Mouse (Mus musculus): ENCODE data around the gene Klhl11. TPM values are rescaled to one million over a fixed set of nuclear protein-coding genes. Genes with fewer than 3 reads are reported as not detected.

Klhl11 gene
- polyA plus RNA-seq, 1 experiment from 2014 or later = 18.8 TPM

DNA sequence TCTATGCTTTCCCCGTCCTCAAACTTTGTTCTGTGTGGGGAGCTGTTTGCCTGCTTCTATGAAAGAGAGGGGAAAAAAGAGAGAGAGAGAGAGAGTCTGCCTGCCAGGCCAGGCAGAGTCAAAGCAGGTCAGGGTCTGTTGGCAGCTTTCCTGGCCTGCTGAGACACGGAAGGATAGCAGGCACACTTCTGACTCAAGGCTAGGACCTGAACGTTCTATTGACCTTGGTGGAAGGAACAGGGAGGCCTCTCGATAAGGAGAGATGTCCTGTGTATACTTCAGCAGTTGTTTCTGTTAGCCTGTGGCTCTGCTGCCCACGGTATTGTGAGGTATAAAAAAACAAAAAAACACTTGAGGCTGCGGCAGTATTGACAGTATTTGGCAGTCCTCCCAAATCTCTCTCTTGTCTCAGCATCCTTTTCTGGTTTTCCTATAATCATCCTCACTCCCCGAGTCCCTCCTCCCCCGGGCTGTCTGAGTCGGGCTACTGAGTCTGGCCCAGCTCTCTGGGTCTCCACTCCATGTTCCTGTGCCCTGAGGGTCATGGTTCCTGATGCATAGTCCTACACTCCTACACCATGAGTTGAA lies 43.8 kb downstream of the Klhl11 start:
- no peak overlapping the region for H3K4me2 ChIP-seq (ENCODE audit: low read length)
- DNase-seq = peak; percentile 27
- H3K27ac ChIP-seq (replicated peaks; ENCODE audit: low read depth, low read length) = 0 out of 2 replicates have a peak overlapping the region, but pooled peaks have one; percentile 9
- no peaks in the 10 kb centered on the region for H3K4me1 ChIP-seq (ENCODE audit: control insufficient read depth, insufficient read depth, low read length)
- no peak for ATAC-seq (ENCODE audit: low FRiP score, low TSS enrichment)
- H3K4me3 ChIP-seq (replicated peaks; ENCODE audit: low read depth, low read length) = no peak overlapping the region
- no peaks in the 10 kb centered on the region for H3K9me3 ChIP-seq (ENCODE audit: control insufficient read depth, low read length)
- H3K9ac ChIP-seq (replicated peaks; ENCODE audit: low read length) = no peak overlapping the region
- no peaks in the 10 kb centered on the region for H3K27me3 ChIP-seq (ENCODE audit: control insufficient read depth, insufficient read depth, low read length)
- 78% methylated on average over 9 of the region's 9 CpGs for WGBS
- peaks cover 32% of the 10 kb centered on the region for H3K36me3 ChIP-seq (ENCODE audit: control insufficient read depth, insufficient read depth, low read length)

DNA sequence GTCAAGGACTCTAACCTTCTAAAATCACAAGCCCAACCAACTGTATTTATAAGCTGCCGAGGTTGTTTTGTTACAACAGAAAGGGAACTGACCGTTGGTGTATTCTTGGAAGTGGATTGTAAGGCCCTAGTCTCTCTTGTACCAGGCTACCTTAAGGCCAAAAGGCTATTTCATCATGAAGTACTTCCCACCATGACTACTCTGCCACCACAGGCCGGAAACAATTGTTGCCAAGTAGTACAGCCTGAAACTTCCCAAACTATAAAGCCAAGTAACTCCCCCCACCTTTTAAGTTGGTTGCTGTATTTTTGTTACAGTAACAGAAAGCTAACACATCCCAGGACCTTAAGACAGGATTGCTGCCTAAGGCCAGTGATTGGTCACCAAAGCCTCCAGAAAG lies 45.7 kb downstream of the Klhl11 start:
- Histone ChIP-seq H3K9me3 (ENCODE audit: control insufficient read depth, low read length) (no peaks in the 10 kb centered on the region), H3K27me3 (ENCODE audit: control insufficient read depth, insufficient read depth, low read length) (no peaks in the 10 kb centered on the region), H3K4me1 (ENCODE audit: control insufficient read depth, insufficient read depth, low read length) (no peaks in the 10 kb centered on the region), H3K4me3 (replicated peaks; ENCODE audit: low read depth, low read length) (no peak overlapping the region), H3K36me3 (ENCODE audit: control insufficient read depth, insufficient read depth, low read length) (peaks cover 22% of the 10 kb centered on the region), H3K9ac (replicated peaks; ENCODE audit: low read length) (no peak overlapping the region), H3K4me2 (ENCODE audit: low read length) (no peak overlapping the region), H3K27ac (replicated peaks; ENCODE audit: low read depth, low read length) (no peak overlapping the region)
- 90% methylated on average over 3 of the region's 3 CpGs for WGBS
- no peak for DNase-seq
- no peak for ATAC-seq (ENCODE audit: low FRiP score, low TSS enrichment)

DNA sequence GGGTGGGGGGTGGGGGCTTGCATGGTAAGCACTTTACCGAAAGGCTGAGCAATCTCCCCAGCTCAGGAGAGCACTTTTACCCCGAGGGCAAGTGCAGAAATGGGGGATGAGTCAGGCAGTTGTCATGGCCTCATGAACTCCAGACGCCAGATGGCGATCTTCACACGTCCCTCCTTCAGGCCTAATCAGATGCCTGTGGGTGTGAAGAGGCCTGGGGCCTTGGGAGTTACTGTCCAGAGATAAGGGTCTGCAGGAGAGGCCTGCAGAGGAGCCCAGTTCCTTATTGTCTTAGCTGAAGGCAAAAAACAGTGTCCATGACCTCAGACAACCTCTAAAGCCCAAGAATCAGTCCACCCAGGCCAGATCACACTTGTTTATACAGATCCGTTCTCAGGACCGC lies 46.7 kb downstream of the Klhl11 start:
- WGBS = 34% methylated on average over 7 of the region's 7 CpGs

DNA sequence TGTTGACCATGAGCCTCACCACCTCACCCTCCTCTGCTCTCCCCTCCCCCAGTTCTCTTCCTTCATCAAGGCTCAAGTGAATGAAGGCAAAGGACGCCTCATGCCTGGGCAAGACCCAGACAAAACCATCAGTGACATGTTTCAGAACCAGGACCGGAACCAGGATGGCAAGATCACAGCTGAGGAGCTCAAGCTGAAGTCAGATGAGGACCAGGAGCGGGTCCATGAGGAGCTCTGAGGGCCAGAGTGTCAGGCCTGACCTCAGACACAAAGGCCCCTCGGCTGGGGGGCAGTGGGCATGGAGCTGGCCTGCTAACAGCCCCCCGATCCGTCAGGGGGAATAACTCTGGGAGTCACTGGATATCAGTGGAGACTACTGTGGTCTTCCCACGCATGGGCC lies 48.7 kb downstream of the Klhl11 start:
- no peak overlapping the region for H3K27ac ChIP-seq (replicated peaks; ENCODE audit: low read depth, low read length)
- no peak overlapping the region for H3K4me2 ChIP-seq (ENCODE audit: low read length)
- H3K4me1 ChIP-seq (ENCODE audit: control insufficient read depth, insufficient read depth, low read length) = no peaks in the 10 kb centered on the region
- H3K27me3 ChIP-seq (ENCODE audit: control insufficient read depth, insufficient read depth, low read length) = no peaks in the 10 kb centered on the region
- no peaks in the 10 kb centered on the region for H3K36me3 ChIP-seq (ENCODE audit: control insufficient read depth, insufficient read depth, low read length)
- no peak for DNase-seq
- WGBS = 87% methylated on average over 7 of the region's 7 CpGs
- H3K9me3 ChIP-seq (ENCODE audit: control insufficient read depth, low read length) = no peaks in the 10 kb centered on the region
- no peak overlapping the region for H3K4me3 ChIP-seq (replicated peaks; ENCODE audit: low read depth, low read length)
- no peak overlapping the region for H3K9ac ChIP-seq (replicated peaks; ENCODE audit: low read length)
- no peak for ATAC-seq (ENCODE audit: low FRiP score, low TSS enrichment)

More for the DNA sequence above, 46.7 kb downstream of the Klhl11 start:
- ATAC-seq (ENCODE audit: low FRiP score, low TSS enrichment) (no peak), DNase-seq (peak; percentile 72)
- no peaks in the 10 kb centered on the region for H3K9me3 ChIP-seq (ENCODE audit: control insufficient read depth, low read length)
- H3K4me2 ChIP-seq (ENCODE audit: low read length) = no peak overlapping the region
- no peak overlapping the region for H3K27ac ChIP-seq (replicated peaks; ENCODE audit: low read depth, low read length)
- no peaks in the 10 kb centered on the region for H3K27me3 ChIP-seq (ENCODE audit: control insufficient read depth, insufficient read depth, low read length)
- H3K4me1 ChIP-seq (ENCODE audit: control insufficient read depth, insufficient read depth, low read length) = no peaks in the 10 kb centered on the region
- no peak overlapping the region for H3K4me3 ChIP-seq (replicated peaks; ENCODE audit: low read depth, low read length)
- no peak overlapping the region; the same call in 1 of the 2 replicates for H3K9ac ChIP-seq (replicated peaks; ENCODE audit: low read length)
- H3K36me3 ChIP-seq (ENCODE audit: control insufficient read depth, insufficient read depth, low read length) = peaks cover 19% of the 10 kb centered on the region

DNA sequence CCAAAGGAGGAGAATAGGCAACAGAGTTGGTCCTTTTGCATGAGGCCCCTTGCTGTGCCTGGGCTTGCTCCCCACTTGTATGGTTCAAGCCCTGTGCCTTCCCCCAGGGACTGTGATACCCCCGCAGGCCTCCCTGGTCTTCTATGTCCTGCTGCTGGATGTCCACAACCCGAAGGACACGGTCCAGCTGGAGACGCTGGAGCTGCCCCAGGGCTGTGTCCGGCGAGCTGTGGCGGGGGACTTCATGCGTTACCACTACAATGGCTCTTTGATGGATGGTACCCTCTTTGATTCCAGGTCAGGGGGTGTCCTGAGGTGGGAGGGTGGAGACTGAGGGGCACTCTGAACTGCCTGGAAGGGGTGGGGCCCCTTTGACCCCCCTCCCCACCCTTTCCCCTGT lies 51.0 kb downstream of the Klhl11 start:
- H3K27me3 ChIP-seq (ENCODE audit: control insufficient read depth, insufficient read depth, low read length) = no peaks in the 10 kb centered on the region
- no peak overlapping the region for H3K9ac ChIP-seq (replicated peaks; ENCODE audit: low read length)
- H3K4me1 ChIP-seq (ENCODE audit: control insufficient read depth, insufficient read depth, low read length) = no peaks in the 10 kb centered on the region
- no peaks in the 10 kb centered on the region for H3K9me3 ChIP-seq (ENCODE audit: control insufficient read depth, low read length)
- no peak overlapping the region for H3K4me3 ChIP-seq (replicated peaks; ENCODE audit: low read depth, low read length)
- H3K4me2 ChIP-seq (ENCODE audit: low read length) = no peak overlapping the region
- ATAC-seq (ENCODE audit: low FRiP score, low TSS enrichment) (no peak), DNase-seq (no peak)
- 36% methylated on average over 8 of the region's 8 CpGs for WGBS
- H3K36me3 ChIP-seq (ENCODE audit: control insufficient read depth, insufficient read depth, low read length) = no peaks in the 10 kb centered on the region
- H3K27ac ChIP-seq (replicated peaks; ENCODE audit: low read depth, low read length) = no peak overlapping the region

DNA sequence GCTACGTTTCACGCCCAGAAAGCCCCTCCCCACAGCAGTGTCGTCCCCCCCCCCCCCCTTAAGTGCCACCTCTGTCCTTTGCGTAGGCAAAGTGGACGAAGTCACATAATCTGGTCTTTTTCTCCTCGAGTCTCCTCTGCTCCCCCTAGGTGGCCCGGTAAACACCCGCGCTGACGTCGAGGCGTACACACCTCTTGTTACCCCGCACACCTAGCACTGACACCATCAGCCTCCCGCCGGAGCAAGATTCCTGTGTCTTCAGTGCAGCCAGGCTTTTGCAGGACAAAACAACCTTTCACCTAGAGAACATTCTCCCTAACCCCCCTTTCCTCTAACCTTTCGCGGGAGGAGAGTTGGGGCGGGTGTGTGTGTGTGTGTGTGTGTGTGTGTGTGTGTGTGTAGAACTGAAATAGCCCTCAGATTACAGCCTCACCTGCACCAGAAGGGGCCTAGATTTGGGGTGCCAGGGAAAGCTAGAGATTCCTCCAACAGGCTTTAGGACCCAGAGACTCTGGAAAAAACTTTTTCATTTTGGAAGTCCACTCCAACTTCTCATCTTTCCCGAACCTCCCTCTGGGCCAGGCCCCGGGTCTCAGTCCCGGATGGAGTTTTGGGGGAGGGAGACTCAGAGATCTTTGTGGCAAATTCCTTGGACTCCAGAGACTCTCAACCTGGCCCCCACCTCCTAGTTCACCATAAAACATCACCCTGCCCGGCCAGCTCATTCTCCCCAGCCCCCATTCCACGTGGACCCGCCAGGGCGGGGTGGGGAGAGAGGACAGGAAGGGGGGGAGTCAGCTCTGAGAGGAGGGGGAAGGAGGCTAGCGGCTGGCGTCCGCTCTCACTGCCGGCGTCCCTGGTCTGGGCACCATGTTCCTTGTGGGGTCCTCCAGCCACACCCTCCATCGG lies 57.4 kb downstream of the Klhl11 start, which contains the start of gene Fkbp10:
Gene Fkbp10, plus strand, starts transcription at position 784 of the 909 bp plus-strand sequence.
- Histone ChIP-seq H3K9ac (replicated peaks; ENCODE audit: low read length) (peak within 1 kb of the TSS; percentile 68), H3K4me2 (ENCODE audit: low read length) (peak within 1 kb of the TSS; percentile 62), H3K9me3 (ENCODE audit: control insufficient read depth, low read length) (no peaks in the 10 kb centered on the region), H3K27ac (replicated peaks; ENCODE audit: low read depth, low read length) (peak within 1 kb of the TSS; percentile 67), H3K4me3 (replicated peaks; ENCODE audit: low read depth, low read length) (peak within 1 kb of the TSS; percentile 60), H3K4me1 (ENCODE audit: control insufficient read depth, insufficient read depth, low read length) (peaks cover 10% of the 10 kb centered on the region), H3K36me3 (ENCODE audit: control insufficient read depth, insufficient read depth, low read length) (no peaks in the 10 kb centered on the region), H3K27me3 (ENCODE audit: control insufficient read depth, insufficient read depth, low read length) (peaks cover 19% of the 10 kb centered on the region)
- WGBS = under 1% methylated on average over 31 of the region's 31 CpGs
- DNase-seq = peak; percentile 51
- ATAC-seq (ENCODE audit: low FRiP score, low TSS enrichment) = peak; percentile 33

DNA sequence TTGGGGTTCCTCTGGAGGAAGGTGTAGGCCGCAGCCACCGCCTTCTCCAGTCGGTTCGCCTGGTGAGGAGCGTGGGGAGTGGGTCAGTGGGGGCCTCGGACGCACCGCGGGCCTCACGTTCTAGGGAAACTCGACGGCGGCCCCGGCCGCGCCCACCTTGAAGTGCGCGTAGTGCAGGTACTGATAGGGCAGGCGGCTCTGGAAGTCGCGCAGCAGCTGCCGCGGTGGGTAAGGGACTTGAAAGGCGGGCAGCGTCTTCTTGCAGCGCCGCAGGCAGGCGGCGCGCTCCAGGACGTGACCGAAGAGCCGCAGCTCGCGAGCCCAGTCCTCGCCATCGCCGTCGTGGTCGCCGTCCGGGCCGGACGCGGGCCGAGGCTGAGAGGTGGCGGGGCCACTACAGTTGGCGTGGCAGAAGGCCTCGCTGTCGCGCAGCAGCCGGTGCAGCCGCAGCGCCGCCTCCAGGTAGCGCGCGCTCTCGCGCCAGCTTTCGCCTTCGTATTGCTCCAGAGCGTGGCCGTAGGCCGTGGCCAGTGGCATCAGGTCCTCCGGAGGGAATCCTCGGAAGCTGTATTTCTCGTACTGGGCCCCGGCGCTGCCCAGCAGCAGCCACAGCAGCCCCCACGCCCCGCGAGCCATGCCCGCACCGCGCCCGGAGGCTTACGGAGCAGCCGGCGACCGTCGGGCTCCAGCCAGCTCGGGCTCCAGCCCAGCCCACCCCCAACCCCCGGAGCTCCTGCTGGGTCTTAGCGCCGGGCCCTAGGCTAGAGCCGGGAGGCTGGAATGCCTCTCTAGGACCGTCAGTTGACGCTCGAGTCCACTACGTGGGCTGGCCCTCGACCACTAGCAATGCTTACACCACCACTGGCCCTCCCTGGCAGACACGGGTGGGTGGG lies 58.3 kb downstream of the Klhl11 start, which contains the start of gene P3h4:
Gene P3h4, minus strand, starts transcription at position 816 of the 893 bp plus-strand sequence.
- ATAC-seq (ENCODE audit: low FRiP score, low TSS enrichment) (peak; percentile 82), DNase-seq (peak; percentile 88)
- peaks cover 10% of the 10 kb centered on the region for H3K4me1 ChIP-seq (ENCODE audit: control insufficient read depth, insufficient read depth, low read length)
- 0 out of 2 replicates have a peak, but pooled peaks cover 3% of the 10 kb centered on the region for H3K36me3 ChIP-seq (ENCODE audit: control insufficient read depth, insufficient read depth, low read length)
- peaks cover 19% of the 10 kb centered on the region for H3K27me3 ChIP-seq (ENCODE audit: control insufficient read depth, insufficient read depth, low read length)
- no peaks in the 10 kb centered on the region for H3K9me3 ChIP-seq (ENCODE audit: control insufficient read depth, low read length)
- H3K4me2 ChIP-seq (ENCODE audit: low read length) = peak within 1 kb of the TSS; percentile 62
- peak within 1 kb of the TSS; percentile 67 for H3K27ac ChIP-seq (replicated peaks; ENCODE audit: low read depth, low read length)
- peak within 1 kb of the TSS; percentile 60 for H3K4me3 ChIP-seq (replicated peaks; ENCODE audit: low read depth, low read length)
- peak within 1 kb of the TSS; percentile 68 for H3K9ac ChIP-seq (replicated peaks; ENCODE audit: low read length)
- 2% methylated on average over 93 of the region's 93 CpGs for whole genome bisulfite sequencing

DNA sequence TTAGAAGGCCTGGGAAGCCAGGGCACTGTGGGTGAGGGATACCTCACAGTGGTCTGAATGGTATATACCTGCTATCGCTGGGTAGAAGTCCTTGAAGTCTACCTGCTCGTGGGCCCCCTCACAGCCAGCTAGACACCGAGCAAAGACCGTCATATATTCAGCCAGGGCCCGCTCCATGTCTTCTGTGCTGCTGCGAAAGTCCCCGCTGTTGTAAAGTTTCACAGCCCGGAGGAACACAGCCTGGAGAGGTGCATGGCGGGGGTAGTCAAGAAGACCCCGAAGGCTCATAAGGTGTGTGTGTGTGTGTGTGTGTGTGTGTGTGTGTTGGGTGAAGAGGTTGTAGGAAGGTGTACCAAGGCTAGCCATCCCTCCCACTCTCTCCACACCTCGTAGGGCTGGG lies 59.0 kb downstream of the Klhl11 start:
- Histone ChIP-seq H3K9ac (replicated peaks; ENCODE audit: low read length) (peak overlapping the region; percentile 68; the same call in 1 of the 2 replicates), H3K27me3 (ENCODE audit: control insufficient read depth, insufficient read depth, low read length) (peaks cover 19% of the 10 kb centered on the region), H3K4me3 (replicated peaks; ENCODE audit: low read depth, low read length) (peak overlapping the region; percentile 60), H3K4me2 (ENCODE audit: low read length) (peak overlapping the region; percentile 62), H3K27ac (replicated peaks; ENCODE audit: low read depth, low read length) (no peak overlapping the region), H3K4me1 (ENCODE audit: control insufficient read depth, insufficient read depth, low read length) (peaks cover 10% of the 10 kb centered on the region), H3K36me3 (ENCODE audit: control insufficient read depth, insufficient read depth, low read length) (0 out of 2 replicates have a peak, but pooled peaks cover 5% of the 10 kb centered on the region), H3K9me3 (ENCODE audit: control insufficient read depth, low read length) (no peaks in the 10 kb centered on the region)
- WGBS = 79% methylated on average over 11 of the region's 11 CpGs
- no peak for DNase-seq
- ATAC-seq (ENCODE audit: low FRiP score, low TSS enrichment) = 0 out of 2 replicates have a peak, but pooled peaks have one; percentile 11
